Mouse (Mus musculus) liver, embryonic 12.5 days (tissue): ENCODE data around the gene Kpna2. TPM values are rescaled to one million over a fixed set of nuclear protein-coding genes. Genes with fewer than 3 reads are reported as not detected.

Experiments used
- ATAC-seq: fragments of 200-750 bp; cut with Nextera tagmentation; 2 replicates; pipeline ENCODE4 v1.8.0; 2017; ENCODE audit warnings: moderate number of reproducible peaks, mild to moderate bottlenecking, moderate library complexity
- H3K27ac ChIP-seq: fragments of 300-500 bp; sonication (generic); 2 replicates; pipeline ENCODE4 v1.5.1; 2016; ENCODE audit warnings: mild to moderate bottlenecking
- H3K27me3 ChIP-seq: fragments of 300-500 bp; sonication (generic); replicated peaks from 2 replicates; pipeline ENCODE4 v1.6.1; 2016; ENCODE audit warnings: mild to moderate bottlenecking, moderate library complexity
- H3K36me3 ChIP-seq: fragments of 300-500 bp; sonication (generic); 2 replicates; pipeline ENCODE4 v1.6.1; 2016; ENCODE audit warnings: mild to moderate bottlenecking, moderate library complexity
- H3K4me1 ChIP-seq: fragments of 300-500 bp; sonication (generic); 2 replicates; pipeline ENCODE4 v1.6.1; 2016
- H3K4me2 ChIP-seq: fragments of 300-500 bp; sonication (generic); 2 replicates; pipeline ENCODE4 v1.6.1; 2016; ENCODE audit warnings: mild to moderate bottlenecking, moderate library complexity
- H3K4me3 ChIP-seq: fragments of 300-500 bp; sonication (generic); 2 replicates; pipeline ENCODE4 v1.5.1; 2016; ENCODE audit warnings: mild to moderate bottlenecking, moderate library complexity
- H3K9ac ChIP-seq: fragments of 300-500 bp; sonication (generic); 2 replicates; pipeline ENCODE4 v1.6.1; 2016; ENCODE audit warnings: mild to moderate bottlenecking, moderate library complexity
- H3K9me3 ChIP-seq: fragments of 300-500 bp; sonication (generic); replicated peaks from 2 replicates; pipeline ENCODE4 v1.6.1; 2016; ENCODE audit warnings: mild to moderate bottlenecking, moderate library complexity
- WGBS: fragments of 180-500 bp; shearing (Covaris S2); methylation state at CpG from one replicate; pipeline ENCODE4 v1.1.7; 2016; ENCODE audit not compliant: insufficient replicate concordance; 5-methylcytosine and 5-hydroxymethylcytosine counted together
- polyA plus RNA-seq: library from polyadenylated mRNA; unstranded; fragments of >200 nt; fragmentation: Nextera tagmentation; extraction: Ambion mirVana; gene quantifications from 2 replicates; pipeline ENCODE4 v1.2.1, GENCODE M21; 2016

Kpna2 gene
- polyA plus RNA-seq, result 360 and 381 TPM in 2 replicates

DNA sequence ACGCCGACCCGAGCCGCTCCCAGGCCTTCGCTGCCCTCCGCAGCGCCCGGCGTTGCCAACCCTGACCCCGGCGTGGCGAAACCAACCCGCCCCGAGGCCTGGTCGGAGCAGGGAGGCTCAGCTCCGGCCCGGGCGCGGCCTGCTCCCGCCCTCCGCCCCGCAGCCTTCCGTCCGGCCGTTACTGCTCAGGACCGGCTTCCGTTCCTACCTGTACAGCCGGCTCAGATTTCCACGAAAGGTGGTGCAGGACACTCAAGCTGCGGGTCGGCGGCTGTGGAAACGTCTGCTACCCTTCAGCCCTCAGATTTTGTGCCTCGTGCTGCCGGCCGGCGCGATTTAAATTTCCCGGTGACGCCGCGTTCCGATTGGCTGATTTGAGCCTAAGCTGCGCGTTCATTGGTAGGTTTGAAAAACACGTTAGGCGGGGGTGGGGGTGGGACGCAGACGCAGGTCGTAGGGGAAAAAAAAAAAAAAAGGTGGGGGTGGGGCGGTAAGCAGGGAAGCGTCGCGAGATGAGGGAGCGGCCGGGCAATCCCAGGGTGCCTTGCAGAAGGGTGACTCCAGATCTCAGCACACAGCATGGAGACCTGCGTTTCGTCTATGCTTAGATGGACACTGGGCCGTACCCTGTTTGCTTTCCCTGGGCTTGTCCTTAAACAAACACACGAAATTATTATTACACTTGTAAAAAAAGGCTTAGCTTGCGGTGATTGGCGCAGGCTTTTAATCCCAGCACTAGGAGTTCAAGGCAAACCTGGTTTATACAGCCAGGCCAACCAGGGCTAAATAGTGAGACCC lies at the start of gene Kpna2:
Gene Kpna2 (minus strand): TSS at position 391 of the 798 bp plus-strand sequence.
- Histone ChIP-seq H3K9me3 (no peaks in the 10 kb centered on the region), H3K4me1 (peaks cover 37% of the 10 kb centered on the region), H3K27ac (peak within 1 kb of the TSS; percentile 90), H3K4me2 (peak within 1 kb of the TSS; percentile 77), H3K9ac (peak within 1 kb of the TSS; percentile 94), H3K27me3 (no peaks in the 10 kb centered on the region; the same call in 1 of the 2 replicates), H3K4me3 (peak within 1 kb of the TSS; percentile 85), H3K36me3 (peaks cover 32% of the 10 kb centered on the region)
- WGBS, result under 1% methylated on average over 52 of the region's 62 CpGs
- peak; percentile 88 for ATAC-seq

DNA sequence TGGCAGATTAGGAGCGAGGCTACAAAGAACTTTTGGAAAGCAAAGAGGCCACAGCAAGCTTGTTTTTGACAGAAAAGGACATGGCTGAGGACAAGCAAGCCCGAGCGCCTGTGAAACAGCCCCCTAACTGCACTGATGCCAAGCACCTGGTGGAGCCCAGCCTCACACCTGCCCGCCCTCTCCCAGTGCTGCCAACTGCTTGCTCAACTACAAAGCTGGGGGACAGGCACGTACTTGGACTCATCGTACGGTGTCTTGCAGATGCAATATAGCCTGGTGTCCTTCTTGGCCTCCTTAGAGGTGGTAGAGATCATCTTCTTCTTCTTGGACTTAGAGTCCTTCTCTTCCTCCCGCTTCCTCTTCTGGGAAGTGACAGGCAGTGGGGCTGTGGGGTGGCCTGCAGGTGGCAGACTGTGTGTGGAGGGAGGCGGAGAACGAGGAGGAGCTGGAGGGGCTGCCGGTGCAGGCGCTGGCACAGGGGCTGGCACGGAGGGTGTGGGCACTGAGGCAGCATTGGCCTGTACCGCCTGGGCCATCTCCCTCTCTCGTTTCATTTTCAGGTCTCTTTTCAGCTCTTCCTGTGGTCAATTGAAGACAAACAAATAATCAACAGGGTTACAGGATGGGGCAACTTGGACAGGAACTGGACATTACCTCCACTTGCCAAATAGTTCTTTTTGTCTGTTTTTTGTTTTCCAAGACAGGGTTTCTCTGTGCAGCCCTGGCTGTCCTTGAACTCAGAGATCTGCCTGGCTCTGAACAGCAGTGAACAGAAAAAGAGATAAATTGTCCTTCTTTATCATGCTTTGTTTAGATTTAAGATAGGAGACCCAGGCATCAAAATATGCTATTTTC lies 47.7 kb upstream of the Kpna2 start:
- H3K9ac ChIP-seq, result no peak overlapping the region
- no peak overlapping the region for H3K4me3 ChIP-seq
- 90% methylated on average over 15 of the region's 15 CpGs for WGBS
- no peak overlapping the region for H3K4me2 ChIP-seq
- peaks cover 13% of the 10 kb centered on the region for H3K4me1 ChIP-seq
- no peak for ATAC-seq
- H3K9me3 ChIP-seq, result no peaks in the 10 kb centered on the region
- 0 out of 2 replicates have a peak overlapping the region, but pooled peaks have one; percentile 1 for H3K27ac ChIP-seq
- H3K36me3 ChIP-seq, result peaks cover 56% of the 10 kb centered on the region
- H3K27me3 ChIP-seq, result no peaks in the 10 kb centered on the region

DNA sequence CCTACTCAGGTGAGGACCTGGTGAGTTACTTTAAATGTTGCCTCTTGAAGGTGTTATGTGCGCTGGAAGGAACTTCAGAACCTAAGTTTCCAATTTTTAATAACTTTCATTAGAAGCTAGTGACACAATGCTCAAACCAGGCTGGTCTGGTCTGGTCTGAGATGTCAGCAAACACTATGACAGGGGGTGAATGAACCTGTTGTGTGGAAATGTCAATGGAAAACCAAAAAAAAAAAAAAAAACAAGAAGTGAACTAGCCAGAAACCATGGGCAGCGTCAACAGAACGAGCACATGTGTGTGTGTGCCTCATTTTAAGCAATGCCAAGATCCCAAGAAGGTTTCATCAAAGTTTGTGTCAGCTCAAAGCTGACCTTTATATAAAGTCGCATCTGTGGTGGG lies 46.2 kb upstream of the Kpna2 start:
- no peak overlapping the region for H3K4me3 ChIP-seq
- H3K27ac ChIP-seq, result no peak overlapping the region; the same call in 1 of the 2 replicates
- H3K9ac ChIP-seq, result no peak overlapping the region
- no peak for ATAC-seq
- H3K36me3 ChIP-seq, result peaks cover 60% of the 10 kb centered on the region
- H3K9me3 ChIP-seq, result no peaks in the 10 kb centered on the region
- 82% methylated on average over 4 of the region's 4 CpGs for WGBS
- peaks cover 13% of the 10 kb centered on the region for H3K4me1 ChIP-seq
- no peaks in the 10 kb centered on the region for H3K27me3 ChIP-seq
- no peak overlapping the region for H3K4me2 ChIP-seq

DNA sequence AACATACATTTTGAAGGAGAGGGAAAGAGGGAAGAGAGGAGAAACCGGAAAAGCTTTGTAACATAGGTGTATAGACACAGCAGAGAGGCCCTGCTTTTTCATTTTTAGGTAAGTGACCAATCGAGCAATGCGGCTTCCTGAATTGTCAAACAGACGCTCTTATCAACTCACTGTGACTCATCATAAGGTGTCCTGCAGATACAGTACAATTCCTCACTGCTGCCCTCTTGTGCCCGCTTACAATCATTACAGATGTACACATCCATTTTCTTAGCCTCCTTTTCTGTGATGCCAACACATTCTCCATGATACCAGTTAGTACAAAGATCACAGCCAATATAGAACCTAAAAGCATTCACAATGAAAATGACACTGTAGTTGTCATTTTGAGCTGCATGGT lies 45.0 kb upstream of the Kpna2 start:
- Histone ChIP-seq H3K4me1 (peaks cover 13% of the 10 kb centered on the region), H3K9ac (peak overlapping the region; percentile 13; the same call in 1 of the 2 replicates), H3K27ac (peak overlapping the region; percentile 71), H3K4me3 (no peak overlapping the region), H3K36me3 (peaks cover 71% of the 10 kb centered on the region), H3K9me3 (no peaks in the 10 kb centered on the region), H3K27me3 (no peaks in the 10 kb centered on the region), H3K4me2 (peak overlapping the region; percentile 47)
- 17% methylated on average over 5 of the region's 5 CpGs for WGBS
- ATAC-seq, result peak; percentile 85

DNA sequence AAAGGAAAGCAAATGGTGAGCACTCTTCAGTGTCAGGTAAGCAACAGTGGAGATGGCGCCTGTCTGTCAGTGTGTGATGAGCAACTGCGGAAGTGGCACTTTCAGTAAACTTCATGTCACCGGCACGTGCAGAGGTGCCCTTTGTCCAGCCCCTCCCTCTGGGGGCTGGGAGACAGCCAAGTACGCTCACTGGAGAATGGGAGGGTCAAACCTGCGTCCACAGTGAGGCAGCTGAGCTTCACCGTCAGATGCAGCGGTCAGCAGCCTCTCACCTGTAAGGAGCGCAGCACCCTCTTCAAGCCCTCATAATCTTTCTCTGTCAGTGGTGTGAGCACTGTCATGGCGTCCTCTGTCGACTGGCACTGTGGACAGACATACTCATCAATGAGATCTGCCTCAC lies 44.0 kb upstream of the Kpna2 start:
- Histone ChIP-seq H3K4me3 (no peak overlapping the region), H3K4me1 (peaks cover 13% of the 10 kb centered on the region), H3K9me3 (no peaks in the 10 kb centered on the region), H3K9ac (no peak overlapping the region), H3K27ac (peak overlapping the region; percentile 71; the same call in 1 of the 2 replicates), H3K4me2 (no peak overlapping the region), H3K36me3 (peaks cover 81% of the 10 kb centered on the region), H3K27me3 (no peaks in the 10 kb centered on the region)
- peak; percentile 10; the same call in 1 of the 2 replicates for ATAC-seq
- WGBS, result 82% methylated on average over 11 of the region's 11 CpGs

DNA sequence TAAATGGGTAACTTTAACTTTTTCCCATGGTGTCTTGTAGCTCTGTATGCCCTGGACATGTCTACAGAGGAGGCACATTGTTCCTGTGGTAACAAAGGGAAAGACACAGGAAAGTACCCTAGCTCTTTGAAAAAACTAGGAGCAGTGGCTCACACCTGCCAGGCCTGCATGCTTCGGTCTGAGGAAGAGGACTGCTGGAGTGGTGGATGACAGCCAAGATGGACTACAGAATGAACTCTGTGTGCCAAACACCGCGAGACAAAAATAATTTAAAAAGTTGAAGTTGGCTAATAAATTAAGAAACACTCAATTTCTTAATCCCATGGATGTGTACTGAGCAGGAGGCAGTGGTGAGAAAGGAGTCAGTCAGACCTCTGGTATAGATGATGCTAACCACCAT lies 42.1 kb upstream of the Kpna2 start:
- Histone ChIP-seq H3K27me3 (no peaks in the 10 kb centered on the region), H3K27ac (no peak overlapping the region), H3K9ac (no peak overlapping the region), H3K9me3 (no peaks in the 10 kb centered on the region), H3K4me3 (no peak overlapping the region), H3K36me3 (peaks cover 80% of the 10 kb centered on the region), H3K4me2 (no peak overlapping the region), H3K4me1 (peaks cover 13% of the 10 kb centered on the region)
- WGBS, result 92% methylated on average over 3 of the region's 3 CpGs
- ATAC-seq, result no peak

DNA sequence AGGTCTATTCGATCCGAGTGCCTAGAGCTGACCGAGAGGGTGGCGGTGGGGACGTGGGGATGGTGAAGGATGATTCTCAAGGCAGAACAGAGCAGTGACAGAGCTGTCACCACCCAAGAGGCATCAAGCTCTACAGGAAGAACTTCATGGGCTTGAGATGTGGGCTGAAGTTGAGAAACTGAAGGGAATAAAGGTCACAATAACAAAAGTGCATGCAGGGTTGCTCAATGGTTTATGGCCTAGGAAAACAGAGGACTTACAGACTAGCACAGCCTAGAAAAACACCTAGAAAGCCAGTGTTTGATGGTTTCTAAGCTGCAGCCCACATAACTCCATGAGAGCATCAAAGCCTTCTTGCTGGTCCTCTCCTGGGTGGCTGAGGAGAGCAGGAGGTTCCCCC lies 40.1 kb upstream of the Kpna2 start:
- no peak overlapping the region for H3K4me2 ChIP-seq
- H3K9ac ChIP-seq, result no peak overlapping the region
- H3K36me3 ChIP-seq, result peaks cover 71% of the 10 kb centered on the region
- WGBS, result 89% methylated on average over 5 of the region's 5 CpGs
- no peaks in the 10 kb centered on the region for H3K9me3 ChIP-seq
- H3K4me1 ChIP-seq, result peaks cover 11% of the 10 kb centered on the region
- H3K4me3 ChIP-seq, result no peak overlapping the region
- no peak overlapping the region for H3K27ac ChIP-seq
- H3K27me3 ChIP-seq, result no peaks in the 10 kb centered on the region
- no peak for ATAC-seq

DNA sequence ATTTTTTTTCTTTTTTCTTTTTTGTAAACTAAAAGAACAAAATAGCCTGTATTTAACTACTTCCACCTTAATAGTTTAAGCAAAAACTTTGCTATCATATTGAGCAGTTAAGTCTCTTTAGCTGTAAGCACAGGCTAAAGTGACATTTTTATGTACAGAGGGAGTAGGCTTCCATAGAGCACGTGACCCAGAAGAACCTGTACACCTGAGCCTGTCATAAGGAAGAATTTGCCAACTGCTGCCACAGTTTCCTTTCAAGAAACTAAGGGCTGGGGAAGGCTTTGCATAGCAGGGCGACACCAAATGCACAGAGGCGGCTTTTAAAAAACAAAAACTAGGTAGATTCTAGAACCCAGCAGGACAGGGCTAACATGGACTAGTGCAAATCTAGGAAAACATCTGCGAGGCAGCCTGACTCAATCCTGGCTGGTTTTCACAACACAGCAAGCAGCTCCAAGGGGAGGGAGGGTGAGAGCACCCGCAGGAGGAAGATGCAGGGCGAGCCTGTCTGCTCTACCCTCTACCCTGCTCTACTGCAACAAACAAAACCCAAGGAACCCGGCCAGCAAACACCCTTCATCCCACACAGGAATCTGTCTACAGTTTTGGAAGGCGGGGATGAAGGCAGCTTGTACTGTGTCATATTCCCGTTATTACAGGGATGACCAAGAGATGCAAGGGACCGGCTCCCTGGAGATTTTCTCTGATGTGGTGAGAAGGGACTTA lies 34.9 kb upstream of the Kpna2 start:
- H3K4me3 ChIP-seq, result no peak overlapping the region
- H3K36me3 ChIP-seq, result peaks cover 38% of the 10 kb centered on the region
- no peak overlapping the region for H3K4me2 ChIP-seq
- H3K27ac ChIP-seq, result no peak overlapping the region
- no peaks in the 10 kb centered on the region for H3K9me3 ChIP-seq
- H3K9ac ChIP-seq, result no peak overlapping the region
- no peak for ATAC-seq
- WGBS, result 81% methylated on average over 10 of the region's 10 CpGs
- H3K27me3 ChIP-seq, result peaks cover 14% of the 10 kb centered on the region
- 0 out of 2 replicates have a peak, but pooled peaks cover 4% of the 10 kb centered on the region for H3K4me1 ChIP-seq

DNA sequence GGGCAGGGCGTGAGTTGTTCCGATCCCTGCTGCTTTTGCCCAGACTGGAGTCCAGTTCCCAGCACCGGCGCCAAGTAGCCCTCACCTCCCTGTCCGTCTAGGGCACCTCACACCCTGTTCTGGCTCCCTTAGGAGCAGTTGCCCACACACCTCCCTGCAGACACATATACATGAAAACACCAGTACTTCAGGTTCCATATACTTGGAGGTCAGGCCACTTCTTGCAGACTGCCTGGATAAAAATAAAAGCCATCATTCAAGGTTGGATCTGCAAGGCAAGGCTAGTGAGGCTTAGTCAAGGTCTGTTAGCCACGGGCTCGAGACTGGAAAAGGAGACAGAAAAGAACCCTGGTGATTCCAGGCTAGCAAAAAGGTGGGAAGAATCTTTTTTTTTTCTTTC lies 32.3 kb upstream of the Kpna2 start:
- H3K4me1 ChIP-seq, result peaks cover 20% of the 10 kb centered on the region
- H3K9ac ChIP-seq, result no peak overlapping the region
- no peak overlapping the region for H3K4me3 ChIP-seq
- peaks cover 32% of the 10 kb centered on the region for H3K27me3 ChIP-seq
- peaks cover 17% of the 10 kb centered on the region; the same call in 1 of the 2 replicates for H3K36me3 ChIP-seq
- 58% methylated on average over 7 of the region's 7 CpGs for WGBS
- no peak overlapping the region for H3K27ac ChIP-seq
- H3K9me3 ChIP-seq, result no peaks in the 10 kb centered on the region
- no peak for ATAC-seq
- no peak overlapping the region for H3K4me2 ChIP-seq

DNA sequence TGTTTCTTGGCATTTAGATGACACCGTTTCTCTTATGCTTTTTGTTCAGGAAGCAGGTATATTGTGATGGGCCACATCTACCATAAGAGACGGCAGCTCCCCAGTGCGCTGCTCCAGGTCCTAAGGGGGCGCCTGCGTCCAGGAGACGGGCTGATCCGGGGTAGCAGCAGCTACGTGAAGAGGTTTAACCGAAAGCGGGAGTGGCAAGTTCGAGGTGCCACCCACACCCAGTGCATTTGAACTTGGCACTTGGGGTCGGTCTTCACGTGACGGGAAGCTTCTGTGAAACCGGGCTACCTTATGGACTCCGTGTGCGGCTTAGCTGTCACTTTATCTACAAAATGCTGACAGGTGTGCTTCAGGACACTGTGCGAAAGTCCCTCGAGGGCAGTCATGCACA lies 30.2 kb upstream of the Kpna2 start:
- WGBS, result 52% methylated on average over 19 of the region's 19 CpGs
- Histone ChIP-seq H3K27ac (no peak overlapping the region), H3K27me3 (peaks cover 53% of the 10 kb centered on the region), H3K4me3 (no peak overlapping the region), H3K9me3 (no peaks in the 10 kb centered on the region), H3K9ac (no peak overlapping the region), H3K36me3 (peaks cover 10% of the 10 kb centered on the region; the same call in 1 of the 2 replicates), H3K4me2 (no peak overlapping the region), H3K4me1 (peaks cover 38% of the 10 kb centered on the region)
- no peak for ATAC-seq

DNA sequence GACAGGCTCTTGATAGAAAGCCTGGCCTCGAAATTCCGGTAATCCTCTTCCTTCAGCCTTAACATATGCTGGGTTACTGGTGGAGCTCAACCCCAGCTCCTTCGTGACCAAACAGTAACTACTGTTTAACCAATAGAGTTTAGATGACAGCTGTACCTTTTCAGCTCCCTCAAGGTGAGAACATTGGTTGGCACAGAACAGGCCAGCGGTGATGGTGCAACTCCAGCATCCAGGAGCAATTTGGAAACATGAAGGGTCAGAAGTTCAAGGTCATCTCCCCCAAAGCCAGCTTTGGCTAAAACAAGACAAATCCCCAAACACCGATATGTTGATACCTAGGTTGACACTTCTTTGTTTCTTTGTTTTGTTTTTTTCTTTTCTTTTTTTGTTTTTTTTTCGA lies 29.4 kb upstream of the Kpna2 start:
- Histone ChIP-seq H3K27ac (peak overlapping the region; percentile 88), H3K9ac (peak overlapping the region; percentile 82)
- no peak for ATAC-seq

More for the DNA sequence above, 29.4 kb upstream of the Kpna2 start:
- H3K4me2 ChIP-seq, result peak overlapping the region; percentile 90
- H3K27me3 ChIP-seq, result peaks cover 61% of the 10 kb centered on the region
- peaks cover 38% of the 10 kb centered on the region for H3K4me1 ChIP-seq
- peak overlapping the region; percentile 70 for H3K4me3 ChIP-seq
- H3K36me3 ChIP-seq, result peaks cover 6% of the 10 kb centered on the region; the same call in 1 of the 2 replicates
- 69% methylated on average over 6 of the region's 6 CpGs for WGBS
- no peaks in the 10 kb centered on the region for H3K9me3 ChIP-seq
